Mouse (Mus musculus) bone marrow, adult 2 months (tissue): Measurements from ENCODE around the gene Saa1. TPM values are rescaled to one million over a fixed set of nuclear protein-coding genes. Genes with fewer than 3 reads are reported as not detected.

ENCODE experiments used
- H3K27ac ChIP-seq: fragments of 200-500 bp; 2 replicates; pipeline ENCODE4 v1.5.1; 2012; ENCODE audit warnings: low read depth, mild to moderate bottlenecking, control low read depth, inconsistent platforms, low read length; ENCODE audit not compliant: control insufficient read depth, poor library complexity, insufficient read depth
- H3K4me1 ChIP-seq: fragments of 200-500 bp; 2 replicates; pipeline ENCODE4 v1.6.1; 2011; ENCODE audit warnings: low read length; ENCODE audit not compliant: control insufficient read depth, insufficient read depth
- H3K4me3 ChIP-seq: fragments of 200-500 bp; replicated peaks from 2 replicates; pipeline ENCODE3; 2011; ENCODE audit warnings: mild to moderate bottlenecking, low read depth, low read length, control low read depth; ENCODE audit not compliant: control insufficient read depth
- CTCF ChIP-seq: fragments of 200-500 bp; IDR thresholded peaks from 2 replicates; pipeline ENCODE4 v1.5.1; 2011; ENCODE audit warnings: low read length, control low read depth; ENCODE audit not compliant: control insufficient read depth, insufficient read depth
- POLR2A ChIP-seq: fragments of 200-500 bp; IDR thresholded peaks from 2 replicates; pipeline ENCODE4 v1.6.1; 2011; ENCODE audit warnings: low read depth, mild to moderate bottlenecking, control low read depth, low read length, borderline replicate concordance; ENCODE audit not compliant: control insufficient read depth
- WGBS: fragments of 180-500 bp; shearing (Covaris S2); methylation state at CpG from one replicate; pipeline ENCODE4 v1.1.7; 2018; 5-methylcytosine and 5-hydroxymethylcytosine counted together
- polyA plus RNA-seq: library from polyadenylated mRNA; stranded (reverse); fragments of >200 nt; gene quantifications from 2 replicates; pipeline ENCODE4 v1.2.4, GENCODE M21; 2011; ENCODE audit warnings: low replicate concordance; ENCODE audit not compliant: missing spikeins, insufficient read depth, insufficient read length

Gene Saa1
- polyA plus RNA-seq, 1 experiment: not detected

GRCm38 (mm10) chr7:46723849-46724248, 18.9 kb downstream of the Saa1 start:
- Histone ChIP-seq H3K27ac (no peak overlapping the region), H3K4me3 (no peak overlapping the region), H3K4me1 (no peaks in the 10 kb centered on the region)
- TF ChIP-seq POLR2A: no peak
- TF ChIP-seq CTCF: no peak
- WGBS: 62% methylated on average over 3 of the region's 3 CpGs

GRCm38 (mm10) chr7:46723354-46723753, 19.4 kb downstream of the Saa1 start:
- TF ChIP-seq CTCF (no peak), POLR2A (no peak)
- WGBS: 86% methylated on average over 6 of the region's 6 CpGs

GRCm38 (mm10) chr7:46720460-46720859, 22.3 kb downstream of the Saa1 start:
- WGBS: 67% methylated on average over 9 of the region's 9 CpGs
- no peak for TF ChIP-seq CTCF
- no peak for TF ChIP-seq POLR2A
- H3K27ac ChIP-seq: no peak overlapping the region; the same call in 1 of the 2 replicates
- H3K4me3 ChIP-seq: no peak overlapping the region
- H3K4me1 ChIP-seq: no peaks in the 10 kb centered on the region; the same call in 1 of the 2 replicates

More at GRCm38 (mm10) chr7:46723354-46723753, 19.4 kb downstream of the Saa1 start:
- H3K4me1 ChIP-seq: no peaks in the 10 kb centered on the region
- no peak overlapping the region for H3K4me3 ChIP-seq
- H3K27ac ChIP-seq: no peak overlapping the region

GRCm38 (mm10) chr7:46719526-46719925, 23.3 kb downstream of the Saa1 start:
- H3K4me3 ChIP-seq: no peak overlapping the region
- H3K27ac ChIP-seq: no peak overlapping the region
- no peak for TF ChIP-seq CTCF
- TF ChIP-seq POLR2A: no peak
- 56% methylated on average over 7 of the region's 7 CpGs for WGBS
- H3K4me1 ChIP-seq: no peaks in the 10 kb centered on the region; the same call in 1 of the 2 replicates

- Histone ChIP-seq H3K27ac (no peak overlapping the region), H3K4me1 (no peaks in the 10 kb centered on the region; the same call in 1 of the 2 replicates), H3K4me3 (no peak overlapping the region)
- 67% methylated on average over 7 of the region's 7 CpGs for WGBS
- TF ChIP-seq CTCF (no peak), POLR2A (no peak)
Measured at GRCm38 (mm10) chr7:46718591-46719270, 24.0 kb downstream of the Saa1 start.

- 6% methylated on average over 5 of the region's 5 CpGs for WGBS
- Histone ChIP-seq H3K27ac (no peak overlapping the region), H3K4me1 (peaks cover 3% of the 10 kb centered on the region), H3K4me3 (no peak overlapping the region)
- TF ChIP-seq CTCF (no peak), POLR2A (no peak)
Measured at GRCm38 (mm10) chr7:46716897-46717296, 25.9 kb downstream of the Saa1 start.

GRCm38 (mm10) chr7:46715600-46715999, 27.2 kb downstream of the Saa1 start, which contains the start of gene Saa3:
Gene Saa3, minus strand, starts transcription at chr7:46715700.
- no peak for TF ChIP-seq CTCF
- TF ChIP-seq POLR2A: no peak
- H3K4me3 ChIP-seq: no peak within 1 kb of the TSS
- peaks cover 3% of the 10 kb centered on the region for H3K4me1 ChIP-seq
- no peak within 1 kb of the TSS for H3K27ac ChIP-seq
- 60% methylated on average over 5 of the region's 5 CpGs for WGBS

- 30% methylated on average over 6 of the region's 6 CpGs for WGBS
- peak; percentile 73 for TF ChIP-seq CTCF
- TF ChIP-seq POLR2A: no peak
- Histone ChIP-seq H3K4me3 (no peak overlapping the region), H3K4me1 (peaks cover 3% of the 10 kb centered on the region), H3K27ac (no peak overlapping the region)
Measured at GRCm38 (mm10) chr7:46714518-46714917, 28.3 kb downstream of the Saa1 start.

GRCm38 (mm10) chr7:46712250-46712649, 30.5 kb downstream of the Saa1 start:
- Histone ChIP-seq H3K27ac (no peak overlapping the region), H3K4me1 (peaks cover 3% of the 10 kb centered on the region)
- WGBS: under 1% methylated on average over 6 of the region's 6 CpGs

More at GRCm38 (mm10) chr7:46712250-46712649, 30.5 kb downstream of the Saa1 start:
- no peak overlapping the region for H3K4me3 ChIP-seq
- no peak for TF ChIP-seq POLR2A
- TF ChIP-seq CTCF: no peak
